28 mouse cellular contexts compared by ENCODE assay signal in genomic region chr6:41621241-41621990, GRCm38 (mm10). TPM values are rescaled to one million over a fixed set of nuclear protein-coding genes. Genes with fewer than 3 reads are reported as not detected.
"Had no signal": no experiment of that assay in that cellular context is flagged by ENCODE, and none has a peak within 500 bp of the region (broad histone marks: within the 10 kb centered on the region; RNA-seq: fewer than 3 reads in every experiment).

No protein-coding gene starts in this region.

- H3K4me3 ChIP-seq: liver, embryonic 13.5 days; liver, embryonic 15.5 days; lung, embryonic 15.5 days; megakaryocyte, embryonic 14.5 days; midbrain, embryonic 12.5 days; neural tube, embryonic 12.5 days; stomach, embryonic 15.5 days had no signal

- H3K9me3 ChIP-seq: liver, embryonic 13.5 days; liver, embryonic 15.5 days; lung, embryonic 15.5 days; megakaryocyte, embryonic 14.5 days; midbrain, embryonic 12.5 days; neural tube, embryonic 12.5 days; stomach, embryonic 15.5 days had no signal

- H3K27ac ChIP-seq: liver, embryonic 13.5 days; liver, embryonic 15.5 days; lung, embryonic 15.5 days; macrophage; midbrain, embryonic 12.5 days; neural tube, embryonic 12.5 days; stomach, embryonic 15.5 days; stomach, postnatal 0 days had no signal

- ATAC-seq: liver, postnatal 0 days; lung, postnatal 0 days; midbrain, embryonic 16.5 days had no signal

- H3K4me1 ChIP-seq: liver, embryonic 13.5 days; liver, embryonic 15.5 days; lung, embryonic 15.5 days; midbrain, embryonic 12.5 days; neural tube, embryonic 12.5 days; stomach, embryonic 15.5 days had no signal

- H3K9ac ChIP-seq: liver, embryonic 13.5 days; liver, embryonic 15.5 days; liver, postnatal 0 days; lung, embryonic 15.5 days; midbrain, embryonic 12.5 days; neural tube, embryonic 12.5 days; stomach, embryonic 15.5 days had no signal

- DNase-seq: liver, embryonic 13.5 days; liver, postnatal 0 days; lung, adult 2 months; lung, postnatal 14 days; lung, postnatal 36 days; midbrain, embryonic 14.5 days; retina, postnatal 1 day; right cerebral cortex, adult 18-20 months; right cerebral cortex, postnatal 25 days; right cerebral cortex, postnatal 4 days; thymus, adult 2 months; thymus, postnatal 25 days; thymus, postnatal 4 days had no signal

- H3K4me2 ChIP-seq: liver, embryonic 13.5 days; liver, embryonic 15.5 days; lung, embryonic 15.5 days; midbrain, embryonic 12.5 days; neural tube, embryonic 12.5 days; stomach, embryonic 15.5 days had no signal

- H3K27me3 ChIP-seq: liver, embryonic 13.5 days; liver, embryonic 15.5 days; lung, embryonic 15.5 days; midbrain, embryonic 12.5 days; neural tube, embryonic 12.5 days; stomach, embryonic 15.5 days had no signal

- H3K36me3 ChIP-seq: liver, embryonic 13.5 days; liver, embryonic 15.5 days; lung, embryonic 15.5 days; stomach, embryonic 15.5 days had no signal

RNA-seq across cellular contexts. Expression of gene Trpv6, which starts 14.8 kb away (rescaled TPM):
- total RNA-seq: megakaryocyte progenitor cell, adult 5-6 weeks; monocyte, adult 5-6 weeks had no signal
- polyA plus RNA-seq: liver, postnatal 0 days; macrophage had no signal

RNA-seq across cellular contexts. Expression of gene Trpv5, which starts 59.2 kb away (rescaled TPM):
- total RNA-seq: monocyte, adult 5-6 weeks had no signal
- polyA plus RNA-seq: liver, embryonic 13.5 days; lung, adult 2 months; lung, embryonic 15.5 days; lung, postnatal 0 days; macrophage; midbrain, embryonic 12.5 days; midbrain, embryonic 14.5 days; midbrain, embryonic 16.5 days; neural tube, embryonic 12.5 days; neural tube, embryonic 14.5 days; small intestine, adult 2 months; stomach, postnatal 0 days; thymus, adult 2 months; urinary bladder, adult 2 months had no signal
